Mouse (Mus musculus) brain, embryonic 14.5 days (tissue): ENCODE results near the gene Afg1l.

ENCODE experiments used
- CTCF ChIP-seq: fragments of 200-500 bp; IDR thresholded peaks from 2 replicates; pipeline ENCODE4 v1.5.1; 2012; ENCODE audit warnings: inconsistent platforms, mild to moderate bottlenecking, moderate library complexity, borderline replicate concordance; ENCODE audit not compliant: insufficient read depth, insufficient read length; ENCODE audit errors: extremely low read depth
- POLR2A ChIP-seq: fragments of 200-500 bp; IDR thresholded peaks from 2 replicates; pipeline ENCODE4 v1.6.1; 2012; ENCODE audit warnings: mild to moderate bottlenecking, inconsistent platforms, borderline replicate concordance; ENCODE audit not compliant: poor library complexity, insufficient read depth, insufficient read length, severe bottlenecking; ENCODE audit errors: extremely low read depth

- TF ChIP-seq POLR2A (no peak), CTCF (no peak)
Observed at GRCm38 (mm10) chr10:42294392-42294791, 184.0 kb downstream of the Afg1l start.
